In the genomic region with DNA sequence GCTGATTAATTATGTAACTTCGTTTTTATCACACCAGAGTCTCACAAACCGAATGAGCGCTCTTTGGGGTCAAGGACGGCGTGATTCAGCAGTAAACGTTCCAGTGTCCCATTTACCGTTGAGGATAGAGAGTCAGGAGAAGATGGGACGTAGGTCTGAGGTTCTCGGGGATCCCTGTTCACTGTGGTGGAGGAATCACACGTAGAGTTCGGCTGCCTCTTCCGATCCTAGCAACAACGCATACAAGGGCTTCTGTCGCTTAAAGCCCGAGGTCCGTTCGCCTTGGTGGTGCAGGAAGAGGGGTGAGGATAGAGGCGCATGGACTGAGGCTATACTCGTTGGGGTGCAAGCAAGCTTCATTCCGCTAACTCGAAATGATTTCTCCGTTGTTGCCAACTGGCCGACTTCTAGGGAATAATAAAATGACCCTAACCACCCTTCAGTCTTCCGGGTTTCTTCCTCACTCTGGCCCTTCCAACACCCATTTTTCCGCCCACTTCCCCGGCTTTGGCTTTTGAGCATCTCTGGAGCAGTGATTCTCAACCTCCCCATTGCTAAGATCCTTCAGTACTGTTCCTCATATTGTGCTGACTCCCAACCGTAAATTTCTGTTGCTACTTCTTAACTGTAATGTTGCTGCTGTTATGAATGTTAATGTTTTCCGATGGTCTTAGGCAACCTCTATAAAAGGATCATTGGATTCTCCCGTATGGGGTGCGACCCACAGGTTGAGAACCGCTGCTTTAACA, we compare ENCODE assay signal across 8 mouse cellular contexts. TPM values are rescaled to one million over a fixed set of nuclear protein-coding genes. Genes with fewer than 3 reads are reported as not detected.
DNase-seq lines count a peak whose midpoint lies in the region; ATAC-seq lines count a peak whose summit lies in the region.

No protein-coding gene starts in this region.

- peak overlapping the region; percentile 79 for H3K9ac ChIP-seq in intestine, embryonic 16.5 days (ENCODE audit: low read depth, low read length)
- H3K9ac ChIP-seq in liver, embryonic 11.5 days (ENCODE audit: low read depth, low read length), result peak overlapping the region; percentile 73
- peak overlapping the region; percentile 41; the same call in 1 of the 2 replicates for H3K9ac ChIP-seq in stomach, embryonic 15.5 days

- peak; percentile 38 for ATAC-seq in intestine, embryonic 16.5 days
- ATAC-seq in liver, embryonic 11.5 days (replicated peaks; ENCODE audit: low FRiP score), result peak; percentile 15
- peak; percentile 15 for ATAC-seq in stomach, embryonic 15.5 days (ENCODE audit: insufficient read depth, low FRiP score, low read depth)

- H3K27me3 ChIP-seq in intestine, embryonic 16.5 days (replicated peaks; ENCODE audit: control insufficient read depth, insufficient read depth, low read length), result no peaks in the 10 kb centered on the region
- no peaks in the 10 kb centered on the region for H3K27me3 ChIP-seq in liver, embryonic 11.5 days (replicated peaks; ENCODE audit: control insufficient read depth, insufficient read depth, low read length)
- H3K27me3 ChIP-seq in stomach, embryonic 15.5 days (replicated peaks), result no peaks in the 10 kb centered on the region

- peak overlapping the region; percentile 91 for H3K4me2 ChIP-seq in intestine, embryonic 16.5 days (ENCODE audit: low read depth, low read length)
- H3K4me2 ChIP-seq in liver, embryonic 11.5 days, result peak overlapping the region; percentile 96
- peak overlapping the region; percentile 72 for H3K4me2 ChIP-seq in stomach, embryonic 15.5 days

- DNase-seq in left cerebral cortex, adult 8-10 months (ENCODE audit: low spot score in 2 of 2), result peak; percentile 32 to 61
- no peak for DNase-seq in left cerebral cortex, adult 9 months (ENCODE audit: low spot score in 2 of 2)
- peak; percentile 39 to 59 for DNase-seq in cerebellum, postnatal 36 days
- peak; percentile 31 for DNase-seq in gastrocnemius, postnatal 10 days
- peak; percentile 51 for DNase-seq in liver, embryonic 11.5 days (ENCODE audit: low spot score)
- DNase-seq in monocyte, adult 2 months (ENCODE audit: low read depth in 1 of 2, low spot score in 2 of 2), result peak; percentile 10 to 25

- peak overlapping the region; percentile 89 for H3K27ac ChIP-seq in intestine, embryonic 16.5 days (ENCODE audit: low read length)
- peak overlapping the region; percentile 90 for H3K27ac ChIP-seq in liver, embryonic 11.5 days (ENCODE audit: low read depth, low read length)
- peak overlapping the region; percentile 86 for H3K27ac ChIP-seq in stomach, embryonic 15.5 days

- no peaks in the 10 kb centered on the region for H3K36me3 ChIP-seq in intestine, embryonic 16.5 days (ENCODE audit: control insufficient read depth, insufficient read depth, low read length)
- H3K36me3 ChIP-seq in liver, embryonic 11.5 days (ENCODE audit: control insufficient read depth, insufficient read depth, low read length), result 0 out of 2 replicates have a peak, but pooled peaks cover 2% of the 10 kb centered on the region
- H3K36me3 ChIP-seq in stomach, embryonic 15.5 days, result no peaks in the 10 kb centered on the region

- under 1% methylated on average over 31 of the region's 31 CpGs for WGBS in intestine, embryonic 16.5 days
- WGBS in liver, embryonic 11.5 days, result under 1% methylated on average over 31 of the region's 31 CpGs
- under 1% methylated on average over 31 of the region's 31 CpGs for WGBS in stomach, embryonic 15.5 days

- no peaks in the 10 kb centered on the region for H3K9me3 ChIP-seq in intestine, embryonic 16.5 days (ENCODE audit: control insufficient read depth, low read length)
- no peaks in the 10 kb centered on the region for H3K9me3 ChIP-seq in liver, embryonic 11.5 days (ENCODE audit: control insufficient read depth, low read length)
- H3K9me3 ChIP-seq in stomach, embryonic 15.5 days, result no peaks in the 10 kb centered on the region

- peak overlapping the region; percentile 64 for H3K4me3 ChIP-seq in intestine, embryonic 16.5 days (ENCODE audit: low read length)
- peak overlapping the region; percentile 95 for H3K4me3 ChIP-seq in liver, embryonic 11.5 days (ENCODE audit: low read depth, low read length)
- peak overlapping the region; percentile 98 for H3K4me3 ChIP-seq in stomach, embryonic 15.5 days (replicated peaks)

- peaks cover 3% of the 10 kb centered on the region; the same call in 1 of the 2 replicates for H3K4me1 ChIP-seq in intestine, embryonic 16.5 days (ENCODE audit: control insufficient read depth, insufficient read depth, low read length)
- H3K4me1 ChIP-seq in liver, embryonic 11.5 days (replicated peaks; ENCODE audit: control insufficient read depth, insufficient read depth, low read length), result peaks cover 15% of the 10 kb centered on the region
- H3K4me1 ChIP-seq in stomach, embryonic 15.5 days, result peaks cover 12% of the 10 kb centered on the region; the same call in 1 of the 2 replicates

RNA-seq across cellular contexts. Expression of a gene that starts 1.4 kb away (rescaled TPM):
- 100 to 1,000 TPM; 134 to 163 (median 147) TPM for total RNA-seq in left cerebral cortex, adult 8-10 months (2022)
- 10 to 100 TPM; 61.1 to 71.3 TPM for total RNA-seq in gastrocnemius, postnatal 10 days (2021)
- 9.4 and 9.6 TPM in 2 replicates for polyA plus RNA-seq in intestine, embryonic 16.5 days (2015; fragmentation: Nextera tagmentation; extraction: Ambion mirVana)
- polyA plus RNA-seq in liver, embryonic 11.5 days (2014; fragmentation: Nextera tagmentation; extraction: Ambion mirVana), result 18.3 and 18.8 TPM in 2 replicates
- 12.5 and 14.2 TPM in 2 replicates for polyA plus RNA-seq in stomach, embryonic 15.5 days (2015; fragmentation: Nextera tagmentation; extraction: Ambion mirVana)

RNA-seq across cellular contexts. Expression of a gene that starts 31.2 kb away (rescaled TPM):
- 10 to 100 TPM; 83.7 to 90.3 (median 87.8) TPM for total RNA-seq in left cerebral cortex, adult 8-10 months (2022)
- total RNA-seq in gastrocnemius, postnatal 10 days (2021), result 10 to 100 TPM; 90.3 to 97.4 TPM
- polyA plus RNA-seq in intestine, embryonic 16.5 days (2015; fragmentation: Nextera tagmentation; extraction: Ambion mirVana), result 201 and 219 TPM in 2 replicates
- 88.1 and 95.1 TPM in 2 replicates for polyA plus RNA-seq in liver, embryonic 11.5 days (2014; fragmentation: Nextera tagmentation; extraction: Ambion mirVana)
- 102 and 103 TPM in 2 replicates for polyA plus RNA-seq in stomach, embryonic 15.5 days (2015; fragmentation: Nextera tagmentation; extraction: Ambion mirVana)

RNA-seq across cellular contexts. Expression of a gene that starts 31.4 kb away (rescaled TPM):
- total RNA-seq in left cerebral cortex, adult 8-10 months (2022), result 10 to 100 TPM; 19.9 to 25.0 (median 21.5) TPM
- total RNA-seq in gastrocnemius, postnatal 10 days (2021), result 10 to 100 TPM; 10.8 to 12.4 TPM
- 52.8 TPM in 2 replicates for polyA plus RNA-seq in intestine, embryonic 16.5 days (2015; fragmentation: Nextera tagmentation; extraction: Ambion mirVana)
- polyA plus RNA-seq in liver, embryonic 11.5 days (2014; fragmentation: Nextera tagmentation; extraction: Ambion mirVana), result 55.4 and 59.6 TPM in 2 replicates
- 52.3 and 56.3 TPM in 2 replicates for polyA plus RNA-seq in stomach, embryonic 15.5 days (2015; fragmentation: Nextera tagmentation; extraction: Ambion mirVana)

RNA-seq across cellular contexts. Expression of a gene that starts 38.4 kb away (rescaled TPM):
- total RNA-seq in left cerebral cortex, adult 8-10 months (2022), result 1 to 10 TPM; 2.6 to 6.5 (median 5.6) TPM
- total RNA-seq in gastrocnemius, postnatal 10 days (2021), result 1 to 10 TPM; 3.7 to 5.6 TPM
- 81.9 and 90.3 TPM in 2 replicates for polyA plus RNA-seq in intestine, embryonic 16.5 days (2015; fragmentation: Nextera tagmentation; extraction: Ambion mirVana)
- polyA plus RNA-seq in liver, embryonic 11.5 days (2014; fragmentation: Nextera tagmentation; extraction: Ambion mirVana), result 212 and 218 TPM in 2 replicates
- 111 TPM in 2 replicates for polyA plus RNA-seq in stomach, embryonic 15.5 days (2015; fragmentation: Nextera tagmentation; extraction: Ambion mirVana)

RNA-seq across cellular contexts. Expression of a gene that starts 44.8 kb away (rescaled TPM):
- 10 to 100 TPM; 25.5 to 29.0 (median 27.3) TPM for total RNA-seq in left cerebral cortex, adult 8-10 months (2022)
- under 1 TPM; 0.05 to 0.07 TPM for total RNA-seq in gastrocnemius, postnatal 10 days (2021)
- polyA plus RNA-seq in intestine, embryonic 16.5 days (2015; fragmentation: Nextera tagmentation; extraction: Ambion mirVana), result 2.1 and 2.7 TPM in 2 replicates
- polyA plus RNA-seq in liver, embryonic 11.5 days (2014; fragmentation: Nextera tagmentation; extraction: Ambion mirVana), result 0.40 TPM in 1 of 2 replicates, not detected in the other
- 0.51 and 0.79 TPM in 2 replicates for polyA plus RNA-seq in stomach, embryonic 15.5 days (2015; fragmentation: Nextera tagmentation; extraction: Ambion mirVana)

Comparison
In these comparisons a context has a peak if more than half of its experiments do, and no peak if none do; other contexts are left out.
1. DNase-seq: peak in left cerebral cortex, adult 8-10 months (2 of 2), cerebellum, postnatal 36 days (2 of 2), gastrocnemius, postnatal 10 days (single experiment), liver, embryonic 11.5 days (single experiment) and monocyte, adult 2 months (2 of 2); none in left cerebral cortex, adult 9 months (0 of 2).
2. Peak in every context shown above with its lines, with median percentiles within 50 percentile points of each other: ATAC-seq, H3K27ac ChIP-seq, H3K4me2 ChIP-seq, H3K4me3 ChIP-seq and H3K9ac ChIP-seq.